Mouse (Mus musculus) midbrain, postnatal 0 days (tissue): Measurements from ENCODE around the gene Tcf7l2. TPM values are rescaled to one million over a fixed set of nuclear protein-coding genes. Genes with fewer than 3 reads are reported as not detected.

Experiments used
- ATAC-seq: fragments of 200-750 bp; cut with Nextera tagmentation; 2 replicates; pipeline ENCODE4 v1.8.0; 2017; ENCODE audit warnings: moderate number of reproducible peaks, mild to moderate bottlenecking, moderate TSS enrichment, moderate library complexity; ENCODE audit not compliant: low FRiP score
- DNase-seq: peaks from one replicate; pipeline ENCODE4 v3.0.0-alpha.2; 2015; ENCODE audit warnings: low spot score
- H3K27ac ChIP-seq: fragments of 300-500 bp; sonication (generic); 2 replicates; pipeline ENCODE4 v1.5.1; 2014; ENCODE audit warnings: low read depth, mild to moderate bottlenecking, low read length, mixed read lengths
- H3K27me3 ChIP-seq: fragments of 300-500 bp; sonication (generic); 2 replicates; pipeline ENCODE4 v1.6.1; 2014; ENCODE audit warnings: low read length, control low read depth, mixed read lengths; ENCODE audit not compliant: insufficient read depth
- H3K36me3 ChIP-seq: fragments of 300-500 bp; sonication (generic); 2 replicates; pipeline ENCODE4 v1.6.1; 2014; ENCODE audit warnings: low read length, control low read depth, mixed read lengths; ENCODE audit not compliant: insufficient read depth
- H3K4me1 ChIP-seq: fragments of 300-500 bp; sonication (generic); 2 replicates; pipeline ENCODE4 v1.6.1; 2014; ENCODE audit warnings: mild to moderate bottlenecking, control low read depth, antibody characterized with exemption, low read length, mixed read lengths; ENCODE audit not compliant: insufficient read depth
- H3K4me2 ChIP-seq: fragments of 300-500 bp; sonication (generic); 2 replicates; pipeline ENCODE4 v1.6.1; 2014; ENCODE audit warnings: low read depth, mild to moderate bottlenecking, low read length, mixed read lengths; ENCODE audit not compliant: poor library complexity, severe bottlenecking
- H3K4me3 ChIP-seq: fragments of 300-500 bp; sonication (generic); 2 replicates; pipeline ENCODE4 v1.5.1; 2014; ENCODE audit warnings: low read depth, mild to moderate bottlenecking, low read length, moderate library complexity
- H3K9ac ChIP-seq: fragments of 300-500 bp; sonication (generic); replicated peaks from 2 replicates; pipeline ENCODE4 v1.6.1; 2014; ENCODE audit warnings: mild to moderate bottlenecking, low read length, moderate library complexity, mixed read lengths; ENCODE audit not compliant: poor library complexity, severe bottlenecking
- H3K9me3 ChIP-seq: fragments of 300-500 bp; sonication (generic); 2 replicates; pipeline ENCODE4 v1.6.1; 2016; ENCODE audit warnings: low read length, control low read depth
- CTCF ChIP-seq: IDR thresholded peaks from 2 replicates; pipeline ENCODE4 v1.5.1; 2016; ENCODE audit warnings: antibody characterized with exemption, mild to moderate bottlenecking
- WGBS: fragments of 180-500 bp; shearing (Covaris S2); extraction: QIAGEN DNeasy Blood & Tissue Kit; methylation state at CpG from one replicate; pipeline ENCODE4 v1.1.7; 2014; 5-methylcytosine and 5-hydroxymethylcytosine counted together
- polyA plus RNA-seq: library from polyadenylated mRNA; unstranded; fragments of >200 nt; fragmentation: Nextera tagmentation; extraction: Ambion mirVana; gene quantifications from 2 replicates; pipeline ENCODE4 v1.2.1, GENCODE M21; 2015
- total RNA-seq: library from RNA; depleted of rRNA; stranded (reverse); fragments of >200 nt; gene quantifications from 2 replicates; pipeline ENCODE4 v1.2.3, GENCODE M21; 2014

Gene Tcf7l2
- total and polyA plus RNA-seq, 2 experiments from 2014 or later, result 67.2 to 861 TPM

DNA sequence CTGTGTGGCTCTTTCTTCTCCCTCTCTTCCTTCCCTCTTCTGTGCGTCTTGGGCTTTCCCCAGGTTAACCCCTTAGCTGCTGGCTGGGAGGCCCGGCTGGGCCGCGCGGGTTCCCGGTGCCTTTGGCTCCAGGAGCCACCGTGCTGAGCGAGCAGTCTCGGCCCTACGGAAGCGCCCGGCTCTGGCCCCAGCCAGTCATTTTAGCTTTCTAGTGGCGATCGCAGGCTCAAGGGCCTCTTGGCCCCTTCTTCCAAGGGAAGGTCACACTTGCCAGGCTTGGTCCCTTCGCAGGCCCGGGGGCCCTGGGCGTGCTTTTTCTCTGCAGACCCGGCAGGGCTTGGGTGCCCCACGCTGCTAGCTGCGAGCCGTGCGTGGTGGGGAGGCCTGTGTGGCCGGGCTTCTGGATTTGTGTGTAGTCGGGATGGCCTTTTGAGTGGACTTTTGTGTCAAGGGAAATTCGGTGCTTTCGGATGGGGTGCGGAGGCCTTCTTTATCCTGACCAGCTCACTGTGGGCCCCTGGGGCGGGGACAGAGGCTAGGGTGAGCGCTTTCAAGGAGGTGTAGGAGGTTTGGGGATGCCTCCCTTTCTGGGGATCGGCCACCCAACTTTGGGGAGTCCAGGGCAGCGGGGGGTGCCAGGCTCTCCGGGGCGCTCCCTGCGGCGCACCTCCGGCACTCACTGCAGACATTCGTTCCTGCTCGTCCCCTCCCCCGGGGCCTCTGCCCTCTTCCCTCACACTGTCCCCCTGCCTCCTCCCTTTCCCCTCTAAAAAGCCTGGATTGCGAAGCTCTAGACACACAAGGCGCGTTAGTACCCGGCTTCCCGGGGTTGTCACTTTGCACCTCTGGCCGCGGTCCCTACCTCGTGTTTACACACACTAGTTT, 2.2 kb downstream of the Tcf7l2 start:
- Histone ChIP-seq H3K4me1 (0 out of 2 replicates have a peak, but pooled peaks cover 2% of the 10 kb centered on the region), H3K4me2 (peak overlapping the region; percentile 58), H3K36me3 (no peaks in the 10 kb centered on the region), H3K4me3 (peak overlapping the region; percentile 66), H3K9me3 (no peaks in the 10 kb centered on the region), H3K9ac (peak overlapping the region; percentile 85), H3K27ac (peak overlapping the region; percentile 93), H3K27me3 (no peaks in the 10 kb centered on the region)
- TF ChIP-seq CTCF, result no peak
- 2% methylated on average over 47 of the region's 47 CpGs for whole genome bisulfite sequencing
- peak; percentile 62 for DNase-seq
- ATAC-seq, result peak; percentile 44

DNA sequence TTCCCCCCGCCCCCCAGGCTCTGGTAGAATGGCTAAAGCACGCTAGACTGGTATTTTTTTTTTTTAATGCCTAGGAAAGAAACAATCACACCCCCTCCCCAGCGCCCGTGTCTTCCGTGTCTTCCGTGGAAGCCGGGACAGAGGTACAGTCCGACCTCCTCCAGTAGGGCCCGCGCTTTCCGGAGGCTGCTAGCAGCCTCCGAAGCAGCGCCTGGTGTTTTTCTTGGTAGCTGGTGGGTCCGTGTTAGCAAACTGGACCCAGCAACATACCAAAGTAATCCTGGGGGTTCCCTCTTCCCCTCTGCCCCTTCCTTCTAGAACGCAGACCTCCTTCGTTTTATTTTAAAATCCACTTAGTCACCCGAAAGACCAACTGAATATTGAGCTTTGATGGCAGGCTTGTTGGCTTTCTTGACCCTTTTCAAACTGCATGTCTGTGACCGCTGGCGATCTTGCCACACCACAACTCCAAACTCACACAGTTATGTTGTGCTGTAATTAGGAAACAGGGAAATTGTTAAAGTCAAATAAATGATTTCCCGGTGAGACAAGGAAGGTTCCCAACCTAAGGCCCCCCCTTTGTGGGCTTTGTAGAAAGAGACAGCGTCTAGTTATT, 3.1 kb downstream of the Tcf7l2 start:
- Histone ChIP-seq H3K4me2 (peak overlapping the region; percentile 58), H3K9me3 (no peaks in the 10 kb centered on the region), H3K4me3 (peak overlapping the region; percentile 66), H3K36me3 (no peaks in the 10 kb centered on the region), H3K4me1 (0 out of 2 replicates have a peak, but pooled peaks cover 2% of the 10 kb centered on the region), H3K27ac (peak overlapping the region; percentile 93), H3K9ac (peak overlapping the region; percentile 85), H3K27me3 (no peaks in the 10 kb centered on the region)
- no peak for TF ChIP-seq CTCF
- ATAC-seq, result no peak
- WGBS, result 4% methylated on average over 21 of the region's 21 CpGs
- no peak for DNase-seq

DNA sequence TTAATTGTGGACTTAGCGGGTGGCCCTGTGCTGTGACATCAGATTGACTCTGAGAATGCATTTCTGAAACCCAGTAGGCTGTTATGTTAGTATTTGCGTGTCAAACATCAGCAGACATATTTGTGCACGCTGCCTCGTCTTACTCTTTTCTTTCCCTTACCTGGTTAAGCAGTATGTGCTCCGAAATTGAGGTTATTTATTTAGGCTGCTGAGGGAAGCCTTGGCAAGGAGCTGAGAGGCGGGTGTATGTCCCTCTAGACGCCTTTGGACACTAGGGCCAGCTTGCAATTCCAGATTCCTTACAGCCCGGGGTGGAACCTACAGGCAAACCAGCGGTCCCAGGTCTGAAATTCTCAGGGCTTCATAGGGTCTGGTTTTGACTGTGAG, 3.6 kb downstream of the Tcf7l2 start:
- no peaks in the 10 kb centered on the region for H3K27me3 ChIP-seq
- no peaks in the 10 kb centered on the region for H3K9me3 ChIP-seq
- peak overlapping the region; percentile 93 for H3K27ac ChIP-seq
- ATAC-seq (no peak), DNase-seq (no peak)
- 13% methylated on average over 9 of the region's 9 CpGs for WGBS
- no peak for TF ChIP-seq CTCF
- no peaks in the 10 kb centered on the region for H3K36me3 ChIP-seq
- H3K4me3 ChIP-seq, result peak overlapping the region; percentile 66
- H3K9ac ChIP-seq, result peak overlapping the region; percentile 85
- H3K4me2 ChIP-seq, result peak overlapping the region; percentile 58
- 0 out of 2 replicates have a peak, but pooled peaks cover 2% of the 10 kb centered on the region for H3K4me1 ChIP-seq

DNA sequence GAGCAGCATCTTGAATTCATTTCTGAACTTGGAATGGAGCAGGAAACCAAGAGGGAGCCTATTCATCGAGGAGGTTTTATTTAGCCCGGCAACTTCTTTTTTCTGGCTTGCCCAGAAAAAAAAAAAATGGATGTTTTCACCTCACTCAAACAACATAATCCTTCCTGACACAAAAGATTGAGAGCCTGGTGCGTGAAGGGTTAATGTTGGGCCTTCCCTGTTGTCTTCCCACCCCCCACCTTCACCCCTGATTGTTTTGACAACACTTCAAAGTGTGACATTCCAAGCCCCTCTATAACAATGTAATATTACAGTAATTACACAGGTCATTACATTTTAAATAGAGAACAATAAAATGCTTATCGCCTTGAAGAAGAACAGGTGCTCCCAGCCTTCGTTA, 4.6 kb downstream of the Tcf7l2 start:
- Histone ChIP-seq H3K27ac (peak overlapping the region; percentile 83), H3K27me3 (no peaks in the 10 kb centered on the region), H3K9ac (peak overlapping the region; percentile 56), H3K36me3 (no peaks in the 10 kb centered on the region), H3K4me3 (peak overlapping the region; percentile 66), H3K9me3 (no peaks in the 10 kb centered on the region), H3K4me1 (0 out of 2 replicates have a peak, but pooled peaks cover 2% of the 10 kb centered on the region), H3K4me2 (peak overlapping the region; percentile 58)
- 20% methylated on average over 5 of the region's 5 CpGs for WGBS
- ATAC-seq (no peak), DNase-seq (no peak)
- no peak for TF ChIP-seq CTCF

DNA sequence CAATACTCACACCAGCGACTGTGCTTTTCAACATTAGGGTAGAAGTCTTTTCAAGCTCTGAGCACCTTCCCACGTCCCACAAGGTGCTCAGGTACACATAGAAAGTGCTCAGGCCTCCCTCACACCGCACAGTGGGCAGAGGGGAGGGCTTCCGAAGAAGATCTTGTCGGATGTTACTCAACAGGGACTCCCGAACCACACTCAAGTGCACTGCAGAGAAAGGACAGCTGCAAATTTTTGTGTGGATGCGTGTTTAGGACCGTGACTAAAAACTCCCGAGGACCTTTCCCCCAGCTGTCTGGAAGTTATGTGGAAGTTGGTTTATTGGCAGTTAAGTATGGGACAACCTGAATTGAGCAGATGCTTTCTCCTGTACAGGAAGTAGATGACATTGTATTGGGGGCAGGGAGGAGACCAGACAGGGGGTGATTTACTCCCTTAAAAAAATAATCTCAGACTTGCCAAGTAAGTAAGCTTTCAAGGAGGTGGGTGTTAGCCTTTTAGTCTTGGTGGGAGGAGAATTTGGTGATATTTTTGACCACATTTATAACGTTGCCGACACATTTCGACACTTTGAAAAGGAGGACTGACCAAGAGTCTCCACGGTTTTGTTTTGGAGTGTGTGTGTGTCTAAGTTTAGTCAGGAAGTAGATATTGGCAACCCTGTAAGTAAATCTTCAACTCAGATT, 5.8 kb downstream of the Tcf7l2 start:
- H3K9ac ChIP-seq, result peak overlapping the region; percentile 56
- H3K27ac ChIP-seq, result peak overlapping the region; percentile 83
- no peaks in the 10 kb centered on the region for H3K27me3 ChIP-seq
- 21% methylated on average over 13 of the region's 13 CpGs for WGBS
- TF ChIP-seq CTCF, result no peak
- DNase-seq (no peak), ATAC-seq (no peak)
- no peaks in the 10 kb centered on the region for H3K36me3 ChIP-seq
- H3K4me3 ChIP-seq, result peak overlapping the region; percentile 66
- peaks cover 8% of the 10 kb centered on the region for H3K4me1 ChIP-seq
- peak overlapping the region; percentile 58 for H3K4me2 ChIP-seq
- H3K9me3 ChIP-seq, result no peaks in the 10 kb centered on the region
